Mouse (Mus musculus) A20 (cell line): ENCODE measurements around the gene Mms19.
"Not testable (repeated sequence)": the region's sequence is repeated elsewhere in the genome, so short reads cannot be mapped to it uniquely, and the experiment has no call there.

Experiments
- DNase-seq: peaks from one replicate; pipeline ENCODE4 v3.0.0-alpha.2; 2011; ENCODE audit warnings: low read depth, low spot score

The Mms19 gene

DNA sequence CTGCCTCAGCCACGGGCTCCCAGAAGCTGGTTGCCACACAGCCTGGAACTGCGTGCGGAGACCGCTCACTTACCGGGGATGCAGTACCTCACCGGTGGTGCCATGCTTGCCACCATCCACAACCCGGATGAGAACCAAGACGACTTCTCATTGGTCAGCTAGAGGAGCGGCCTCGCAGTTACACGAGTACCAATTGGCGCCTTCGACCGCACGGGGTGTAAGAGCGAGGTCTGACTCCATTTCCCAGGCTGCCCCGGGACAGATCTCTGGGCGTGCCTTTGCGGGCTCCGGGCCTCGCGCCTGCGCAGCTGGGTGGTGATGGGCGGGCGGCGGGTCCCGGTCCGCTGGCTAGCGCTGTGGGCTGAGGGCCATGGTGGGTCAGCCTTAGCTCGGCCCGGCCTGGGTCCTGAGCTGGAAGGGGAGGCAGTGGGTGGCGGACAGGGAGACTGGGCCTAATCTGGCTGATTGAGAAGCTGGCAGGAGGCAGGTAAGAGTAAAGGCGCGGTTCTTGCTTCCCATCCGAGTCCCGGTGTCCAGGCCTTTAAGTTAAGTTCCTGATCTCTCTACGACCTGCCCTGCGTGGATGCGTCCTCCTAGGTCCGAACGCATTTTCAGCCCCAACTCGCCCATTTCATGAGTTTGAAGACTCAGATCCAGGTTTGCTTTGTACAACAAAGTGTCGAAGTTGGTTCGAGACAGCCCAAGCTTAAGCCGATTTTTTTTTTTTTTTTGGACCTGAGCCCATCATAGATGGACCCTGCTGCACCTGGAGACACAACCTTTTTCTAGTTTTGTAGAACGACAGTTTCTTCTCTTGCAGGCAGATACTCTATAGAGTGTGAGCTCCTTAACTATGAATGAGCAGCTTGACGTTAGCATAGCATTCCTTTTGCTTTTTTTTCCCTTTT lies 47.5 kb downstream of the Mms19 start, which contains the start of the genes Exosc1 and Zdhhc16:
Exosc1 (minus strand) TSS at position 245 of the 908 bp plus-strand sequence.
Zdhhc16 (plus strand) TSS at position 302 of the 908 bp plus-strand sequence.
- DNase-seq, result peak; percentile 97

DNA sequence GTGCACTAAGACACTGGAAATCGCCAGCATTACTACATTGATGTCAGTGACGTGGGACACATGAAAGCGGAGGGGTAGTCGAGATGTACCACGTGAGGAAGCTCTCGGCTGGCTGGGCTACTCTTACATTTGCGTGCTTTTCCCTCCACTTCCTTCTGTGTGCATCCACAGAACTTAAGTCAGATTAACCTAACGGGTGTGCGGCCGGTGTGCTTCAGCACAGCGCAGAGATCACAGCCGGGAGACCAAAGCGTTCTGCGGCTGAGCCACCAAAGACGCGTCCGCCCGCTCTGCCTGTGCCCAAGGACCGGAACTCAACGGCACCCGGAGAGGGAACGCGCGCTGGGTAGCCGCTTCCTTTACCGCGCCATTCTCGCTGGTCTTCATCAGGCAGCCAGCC lies 48.3 kb downstream of the Mms19 start:
- DNase-seq, result no peak

DNA sequence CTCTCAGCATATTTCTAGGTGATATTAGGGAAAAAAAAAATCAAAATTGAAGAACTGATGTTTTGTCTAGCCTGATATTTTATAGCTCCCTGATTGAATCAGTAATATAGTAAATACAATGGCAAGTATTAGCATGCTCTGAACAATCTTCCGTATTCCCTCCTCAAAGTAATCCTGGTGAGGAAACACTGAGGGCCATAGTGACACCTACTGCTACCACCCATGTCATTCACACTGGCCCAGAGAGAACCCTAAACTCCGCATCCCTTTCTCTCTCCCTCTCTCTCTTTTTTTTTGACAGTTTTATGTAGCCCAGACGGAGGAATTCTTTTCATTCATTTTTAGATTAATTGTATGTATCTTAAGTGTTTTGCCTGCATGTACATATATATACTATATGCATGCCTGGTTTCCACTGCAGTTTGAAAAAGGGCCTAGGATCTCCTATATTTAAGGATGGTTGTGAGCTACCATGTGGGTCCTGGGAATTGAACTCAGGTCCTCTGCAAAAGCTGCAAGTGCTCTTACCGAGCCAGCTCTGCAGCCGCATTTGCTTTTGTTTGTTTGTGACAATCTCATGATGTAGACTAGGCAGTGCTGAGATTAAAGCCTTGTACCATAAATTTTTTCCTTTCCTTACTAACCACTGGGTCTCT lies 60.4 kb downstream of the Mms19 start:
- DNase-seq, result no peak

DNA sequence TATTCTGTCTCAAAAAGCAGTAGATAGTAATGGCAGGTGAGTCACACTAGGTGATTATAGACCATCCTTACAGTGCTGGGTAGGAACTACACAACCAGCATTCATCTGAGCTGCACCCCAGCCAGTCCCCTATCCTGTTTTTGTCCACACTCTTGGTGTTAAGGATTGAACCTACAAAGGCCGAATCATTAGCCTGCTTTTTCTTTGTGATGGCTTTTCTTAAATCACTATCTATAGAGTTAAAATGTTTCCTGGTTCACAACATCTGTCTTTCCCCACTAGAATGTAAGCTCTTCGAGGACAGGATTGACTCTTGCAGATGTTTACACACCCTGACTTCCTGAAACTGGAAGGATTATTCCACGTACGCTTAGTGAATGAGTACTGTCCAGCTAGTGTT lies 61.5 kb downstream of the Mms19 start:
- DNase-seq, result peak; percentile 29

DNA sequence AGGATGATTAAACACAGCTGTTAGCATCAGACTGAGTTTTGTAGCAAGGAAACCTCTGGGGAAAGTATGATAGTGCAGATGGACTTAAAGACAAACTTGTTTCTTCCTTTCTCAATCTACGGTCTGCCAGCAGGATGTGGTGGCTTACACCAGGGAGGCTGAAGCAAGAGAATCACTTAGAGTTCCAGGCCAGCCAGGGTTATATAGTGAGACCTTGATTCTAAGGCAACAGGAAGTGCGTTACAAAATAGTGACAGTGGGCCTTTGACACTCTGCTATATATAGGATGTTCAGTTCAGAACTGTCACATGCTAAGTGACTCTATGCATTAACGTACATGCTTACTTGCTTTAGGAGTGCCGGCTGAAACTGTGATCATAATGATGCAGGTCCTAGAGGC lies 64.1 kb downstream of the Mms19 start:
- no peak for DNase-seq

DNA sequence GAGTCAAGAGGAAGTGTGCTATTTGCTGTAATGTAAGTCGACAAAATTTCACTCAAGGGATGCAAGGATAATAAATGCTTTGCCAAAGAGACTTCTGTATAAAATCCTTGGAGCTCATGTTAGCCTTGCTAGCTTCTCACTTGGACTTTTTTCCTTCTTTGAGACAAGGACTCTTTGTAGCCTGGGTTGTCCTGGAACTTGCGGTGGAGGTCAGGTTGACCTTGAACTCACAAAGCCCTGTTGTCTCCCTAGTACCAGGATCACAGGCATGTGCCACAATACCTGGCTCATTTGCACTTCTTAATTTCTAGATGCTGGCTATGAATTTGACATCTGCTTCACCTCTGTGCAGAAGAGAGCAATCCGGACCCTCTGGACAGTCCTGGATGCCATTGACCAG lies 65.7 kb downstream of the Mms19 start:
- DNase-seq, result no peak

DNA sequence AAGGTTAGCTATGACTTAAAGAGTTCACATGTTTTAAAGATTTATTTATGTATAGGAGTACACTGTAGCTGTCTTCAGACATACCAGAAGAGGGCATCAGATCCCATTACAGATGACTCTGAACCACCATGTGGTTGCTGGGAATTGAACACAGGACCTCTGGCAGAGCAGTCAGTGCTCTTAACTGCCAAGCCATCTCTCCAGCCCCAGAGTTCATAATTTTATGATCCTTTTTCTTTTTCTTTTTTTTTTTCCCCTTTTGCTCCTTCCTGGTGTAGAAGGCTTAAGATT lies 66.4 kb downstream of the Mms19 start:
- not testable (repeated sequence) for DNase-seq

DNA sequence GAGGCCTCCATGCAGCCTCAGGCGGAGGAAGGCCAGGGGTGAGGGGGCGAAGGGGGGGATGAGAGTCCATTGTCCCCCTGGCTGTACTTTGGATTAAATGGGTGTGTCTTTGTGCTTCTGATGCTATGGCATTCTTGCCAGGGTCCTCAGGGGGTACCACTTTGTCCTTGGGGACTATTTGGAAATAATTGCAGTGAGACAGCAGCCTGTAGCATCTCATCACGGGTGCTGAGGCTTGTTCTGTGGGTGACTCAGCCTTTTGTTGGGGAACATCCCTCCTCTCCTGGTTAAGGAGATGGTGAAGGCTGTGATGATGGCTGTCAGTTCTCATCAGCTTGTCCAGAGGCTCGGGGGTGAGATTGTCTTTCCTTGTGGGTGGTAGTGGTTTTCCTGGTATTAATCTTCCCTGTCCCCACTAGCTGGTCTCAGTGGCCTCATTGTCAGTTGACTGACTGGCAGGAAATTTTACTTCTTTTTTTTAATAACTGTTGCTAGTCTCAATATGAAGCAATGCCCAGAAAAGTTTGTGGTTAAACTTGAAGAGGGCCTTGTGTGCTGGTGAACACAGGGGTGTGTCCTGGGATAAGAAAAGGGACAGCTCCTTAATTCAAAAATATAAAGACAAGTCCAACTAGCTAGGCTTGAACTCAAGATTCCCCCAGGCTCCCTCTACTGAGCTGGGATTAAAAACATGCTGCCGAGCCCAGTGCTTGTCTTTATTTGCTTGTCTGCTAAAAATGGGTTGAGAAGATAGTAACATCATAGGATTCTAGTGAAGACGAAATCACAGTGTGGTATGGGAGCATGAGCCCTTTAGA lies 67.0 kb downstream of the Mms19 start:
- peak; percentile 19 for DNase-seq

DNA sequence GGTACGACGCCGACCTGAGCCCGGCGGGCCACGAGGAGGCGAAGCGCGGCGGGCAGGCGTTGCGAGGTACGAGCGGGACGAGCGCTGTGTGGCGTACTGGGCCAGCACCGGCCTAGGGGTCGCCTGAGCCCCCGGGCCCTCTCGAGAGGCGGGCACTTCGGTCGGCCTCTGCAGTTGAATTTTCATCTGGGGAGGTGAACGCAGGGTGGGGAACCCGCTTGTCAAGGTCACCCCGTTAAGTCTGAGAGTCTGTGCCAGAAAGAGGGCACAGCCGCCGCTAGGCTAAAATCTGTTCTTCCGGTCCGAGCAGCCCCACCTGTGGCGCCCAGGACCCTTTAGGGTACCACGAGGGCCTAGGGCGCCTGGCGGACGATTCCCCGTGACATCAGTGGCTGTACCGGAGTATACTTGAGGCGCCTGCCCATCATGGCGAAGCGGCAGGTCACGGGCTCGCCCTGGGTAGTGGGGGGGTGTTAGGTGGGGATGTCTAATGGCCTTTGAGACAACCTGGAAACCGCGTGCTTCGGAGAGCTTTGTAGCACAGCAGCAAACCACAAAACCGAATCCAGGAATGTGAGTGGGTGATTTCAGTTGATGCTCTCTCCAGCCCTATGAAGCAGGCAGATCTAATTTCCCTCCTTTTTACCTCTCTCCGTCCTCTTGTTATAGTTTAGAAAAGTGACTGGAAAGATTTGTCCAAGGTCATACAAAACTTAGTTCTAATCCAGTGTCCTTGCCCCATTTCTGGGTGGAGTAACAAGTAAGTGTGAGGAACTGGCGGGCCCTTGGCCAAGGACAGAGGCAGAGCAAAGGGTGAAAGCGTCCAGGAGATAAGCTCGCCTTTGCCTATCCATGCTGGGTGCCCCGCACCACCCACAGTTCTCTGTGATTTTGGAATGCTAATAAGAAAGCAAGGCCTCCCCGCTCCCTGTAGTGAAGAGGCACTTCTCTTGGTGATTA lies 68.6 kb downstream of the Mms19 start:
- peak; percentile 43 for DNase-seq

DNA sequence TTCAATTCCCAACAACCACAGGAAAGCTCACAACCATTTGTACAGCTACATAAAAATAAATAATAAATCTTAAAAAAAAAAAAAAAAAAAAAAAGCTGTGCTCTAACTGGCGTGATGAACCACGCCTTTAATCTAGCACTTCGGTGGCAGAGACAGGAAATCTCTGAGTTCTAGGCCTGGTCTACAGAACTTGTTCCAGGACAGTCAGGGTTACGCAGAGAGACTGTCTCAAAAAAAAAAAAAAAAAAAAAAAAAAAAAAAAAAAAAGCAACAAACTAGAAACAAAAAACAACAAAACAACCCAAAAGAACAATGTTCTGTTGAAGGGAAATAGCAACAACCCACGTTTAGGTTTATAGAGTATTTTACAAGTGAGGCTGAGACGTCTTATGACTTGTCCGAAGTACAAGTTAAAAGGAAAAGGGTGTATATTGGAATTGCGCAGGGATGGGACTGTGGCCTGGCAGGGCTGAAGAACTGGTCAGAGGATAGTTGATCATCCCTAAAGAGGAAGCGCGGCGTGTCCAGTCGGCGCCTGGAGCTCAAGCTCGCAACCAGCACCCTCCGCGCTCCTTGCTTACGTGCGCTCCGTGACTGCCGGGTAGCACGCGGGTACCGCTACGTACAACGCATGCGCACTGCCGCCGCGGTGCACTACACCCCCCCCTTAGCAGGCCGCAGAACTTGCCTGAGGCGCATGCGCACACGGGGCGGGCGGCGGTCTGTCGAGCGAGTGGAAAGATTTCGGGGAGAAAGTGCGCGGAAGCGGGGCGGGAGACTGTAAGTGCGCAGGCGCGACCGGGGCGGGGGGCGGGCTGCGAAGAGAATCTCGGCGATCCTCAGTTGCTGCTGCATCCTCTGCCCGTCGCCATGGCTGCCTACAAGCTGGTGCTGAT lies 69.5 kb downstream of the Mms19 start, which contains the start of gene Pgam1:
Pgam1 (plus strand) TSS at position 746 of the 896 bp plus-strand sequence.
- DNase-seq, result peak; percentile 99

DNA sequence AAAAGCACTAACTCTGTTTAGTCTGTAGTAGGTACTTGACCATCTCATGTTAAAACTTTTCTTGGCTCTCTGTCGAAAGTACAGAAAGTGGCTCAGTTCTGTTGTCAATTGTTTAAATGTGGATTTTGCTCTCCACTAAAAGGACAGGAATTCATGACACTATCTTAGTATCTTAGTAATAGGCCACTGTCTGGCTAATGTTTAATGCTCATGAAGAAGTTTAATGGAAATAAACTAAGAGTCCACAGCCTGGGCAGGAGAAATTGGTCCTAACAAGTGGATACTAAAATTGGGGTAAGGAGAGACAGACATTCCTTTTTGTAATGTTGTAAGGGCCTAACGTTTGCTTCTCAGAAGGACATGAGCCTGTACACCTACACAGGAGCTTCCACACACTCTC lies 70.6 kb downstream of the Mms19 start:
- peak; percentile 19 for DNase-seq

DNA sequence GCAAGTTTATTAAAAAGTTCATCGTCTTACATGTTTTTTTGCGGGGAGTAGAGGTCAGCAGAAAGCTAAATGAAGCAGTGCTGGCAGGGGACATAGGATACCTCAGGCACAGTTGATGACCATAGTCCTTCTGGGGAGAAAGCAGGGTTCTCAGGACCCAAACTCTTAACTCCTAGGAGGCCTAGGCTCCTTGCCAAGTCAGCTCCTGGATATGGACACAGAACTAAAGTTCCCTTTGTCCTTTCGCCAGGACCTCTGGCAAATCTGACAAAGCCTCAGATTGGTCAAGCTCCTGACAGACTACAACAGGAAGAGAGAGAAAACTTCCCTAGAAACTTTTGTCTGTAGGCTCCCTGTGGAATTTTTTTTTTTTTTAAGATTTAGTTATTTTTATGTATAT lies 72.2 kb downstream of the Mms19 start:
- DNase-seq, result no peak

DNA sequence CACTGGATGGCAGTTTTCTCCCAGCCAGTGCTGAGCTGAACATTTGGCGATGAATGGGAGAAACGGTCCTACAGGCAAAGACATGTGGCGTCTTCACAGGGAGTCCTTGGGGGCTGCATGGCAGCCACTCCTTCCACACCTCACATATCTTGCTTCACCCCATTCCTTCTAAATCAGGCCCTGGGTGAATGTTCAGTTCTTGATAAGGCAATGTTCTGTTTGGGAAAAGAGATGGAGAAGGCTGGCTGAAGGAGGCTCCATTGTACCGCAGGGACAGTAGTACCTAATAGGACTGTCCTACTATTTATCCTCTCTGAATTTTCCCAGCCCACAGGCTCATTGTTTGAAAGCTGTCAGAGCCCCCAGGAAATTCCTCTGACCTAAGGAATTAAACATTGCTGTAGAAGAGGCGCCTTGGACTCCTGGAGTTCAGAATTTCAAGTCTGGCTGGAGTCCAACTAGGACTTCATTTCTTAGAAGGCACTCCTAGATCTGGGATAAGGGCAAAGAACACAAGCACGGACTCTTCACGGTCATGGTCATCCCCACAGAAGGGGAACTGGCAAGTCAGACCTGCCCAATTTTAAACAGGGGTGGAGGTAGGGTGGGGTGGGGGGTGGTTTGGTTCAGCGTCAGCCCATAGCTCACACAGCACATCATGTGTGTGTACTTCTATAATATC lies 73.7 kb downstream of the Mms19 start:
- no peak for DNase-seq

DNA sequence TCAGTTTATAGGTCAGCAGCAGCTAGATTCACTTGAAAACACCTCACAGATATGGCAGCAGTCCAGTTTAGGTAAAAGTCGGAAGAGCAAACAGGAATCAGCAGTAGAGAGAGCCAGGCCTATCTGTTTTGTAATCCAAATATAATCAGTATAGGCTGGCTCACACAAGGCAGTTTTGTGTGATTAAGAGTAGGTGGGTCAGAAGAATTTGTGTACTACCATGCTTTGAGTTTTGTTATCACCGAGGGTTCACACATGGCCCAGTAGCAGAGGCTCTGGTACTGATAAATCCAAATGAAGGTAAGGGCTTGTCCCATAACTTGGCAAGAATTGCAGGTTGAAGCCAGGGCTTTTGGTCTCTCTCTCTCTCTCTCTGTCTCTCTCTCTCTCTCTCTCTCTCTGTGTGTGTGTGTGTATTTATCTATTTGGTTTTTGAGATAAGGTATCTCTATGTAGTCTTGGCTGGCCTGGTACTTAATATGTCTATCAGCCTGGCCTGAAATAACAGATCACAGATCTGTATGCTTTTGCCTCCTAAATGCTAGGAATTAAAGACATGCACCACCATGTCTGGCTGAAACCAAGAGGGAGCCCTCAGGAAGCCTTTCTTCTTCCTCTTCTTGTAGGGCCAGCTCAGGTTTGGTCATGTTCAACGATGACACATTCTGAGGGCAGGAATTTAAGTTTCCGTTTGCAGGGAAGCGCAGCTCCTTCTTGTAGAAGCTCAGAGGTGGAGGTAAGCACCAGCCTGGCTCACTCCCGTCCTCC lies 74.5 kb downstream of the Mms19 start:
- no peak for DNase-seq

DNA sequence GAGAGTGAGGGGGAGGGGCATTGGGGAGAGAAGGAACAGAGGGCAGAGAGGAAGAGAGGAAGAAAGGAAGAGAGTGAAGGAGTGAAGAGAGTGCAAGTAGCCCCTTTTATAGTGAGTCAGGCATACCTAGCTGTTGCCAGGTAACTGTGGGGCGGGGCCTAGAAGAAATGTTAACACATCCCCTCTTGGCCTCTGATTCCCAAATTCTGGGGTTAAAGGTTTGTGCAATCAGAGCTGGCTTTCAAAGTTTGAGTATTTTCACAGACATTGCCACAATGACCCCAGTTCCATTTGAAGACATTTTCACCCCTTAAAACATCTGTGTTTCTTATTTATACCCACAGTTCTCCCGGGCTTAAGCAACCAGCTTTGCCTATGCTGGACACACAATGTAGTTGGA lies 75.7 kb downstream of the Mms19 start:
- no peak for DNase-seq

DNA sequence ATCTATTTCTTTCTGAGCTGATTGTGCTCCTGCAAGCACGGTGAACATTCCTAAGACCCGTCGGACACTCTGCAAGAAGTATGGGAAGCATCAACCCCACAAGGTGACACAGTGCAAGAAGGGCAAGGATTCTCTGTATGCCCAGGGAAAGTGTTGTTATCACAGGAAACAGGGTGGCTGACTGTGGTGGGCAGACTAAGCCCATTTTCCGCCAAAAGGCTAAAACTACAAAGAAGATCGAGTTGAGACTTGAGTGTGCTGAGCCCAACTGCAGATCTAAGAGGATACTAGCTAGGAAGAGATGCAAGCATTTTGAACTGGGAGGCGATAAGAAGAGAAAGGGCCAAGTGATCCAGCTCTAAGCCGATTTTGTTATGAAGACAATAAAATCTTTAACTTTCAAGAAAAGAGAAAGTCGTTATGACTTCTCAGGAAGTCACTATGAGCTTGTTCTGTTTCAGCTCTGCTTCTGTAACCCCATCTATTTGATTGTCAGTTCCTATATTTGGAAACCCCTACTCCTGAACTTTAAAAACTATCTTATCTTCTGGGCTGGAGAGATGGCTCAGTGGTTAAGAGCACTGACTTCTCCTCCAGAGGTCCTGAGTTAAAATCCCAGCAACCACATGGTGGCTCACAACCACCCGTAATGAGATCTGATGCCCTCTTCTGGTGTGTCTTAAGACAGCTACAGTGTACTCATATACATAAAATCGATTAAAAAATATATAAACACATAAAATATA lies 77.9 kb downstream of the Mms19 start:
- DNase-seq, result no peak

DNA sequence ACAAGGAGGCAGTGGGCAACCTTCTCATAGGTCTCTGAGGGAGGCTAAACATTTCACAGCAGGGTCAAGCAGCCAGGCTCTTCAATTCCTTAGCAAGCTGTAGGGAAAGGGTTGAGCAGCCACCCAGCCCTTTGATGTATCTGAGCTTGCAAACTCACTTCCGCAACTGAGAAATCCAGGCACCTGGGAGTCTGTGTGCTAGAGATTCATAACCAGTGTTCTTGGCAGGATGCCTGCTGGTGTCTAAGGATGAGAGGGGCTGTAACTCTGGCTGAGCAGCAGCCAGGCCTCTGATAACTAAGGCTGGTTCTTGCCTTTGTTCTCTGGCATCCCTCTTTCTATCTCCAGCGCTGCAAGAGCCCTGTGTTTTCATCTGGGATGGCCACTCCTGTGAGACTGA lies 79.3 kb downstream of the Mms19 start:
- no peak for DNase-seq
